Mouse (Mus musculus) hindbrain, postnatal 0 days (tissue): Measurements from ENCODE around the gene Map4. TPM values are rescaled to one million over a fixed set of nuclear protein-coding genes. Genes with fewer than 3 reads are reported as not detected.
A peak's percentile ranks its signal among the peaks of the same experiment; 100 is the strongest.

ENCODE experiments used
- ATAC-seq: fragments of 200-750 bp; cut with Nextera tagmentation; 2 replicates; pipeline ENCODE4 v1.8.0; 2017; ENCODE audit warnings: mild to moderate bottlenecking, moderate TSS enrichment, moderate library complexity
- DNase-seq: peaks from one replicate; pipeline ENCODE4 v3.0.0-alpha.2; 2015; ENCODE audit warnings: low spot score
- H3K27ac ChIP-seq: fragments of 300-500 bp; sonication (generic); 2 replicates; pipeline ENCODE4 v1.5.1; 2014; ENCODE audit warnings: mild to moderate bottlenecking
- H3K27me3 ChIP-seq: fragments of 300-500 bp; sonication (generic); 2 replicates; pipeline ENCODE4 v1.6.1; 2014; ENCODE audit warnings: low read length, mixed read lengths; ENCODE audit not compliant: insufficient read depth
- H3K36me3 ChIP-seq: fragments of 300-500 bp; sonication (generic); 2 replicates; pipeline ENCODE4 v1.6.1; 2014; ENCODE audit warnings: low read length, mixed read lengths; ENCODE audit not compliant: insufficient read depth
- H3K4me1 ChIP-seq: fragments of 300-500 bp; sonication (generic); 2 replicates; pipeline ENCODE4 v1.6.1; 2014; ENCODE audit warnings: antibody characterized with exemption, low read length, mixed read lengths; ENCODE audit not compliant: insufficient read depth
- H3K4me2 ChIP-seq: fragments of 300-500 bp; sonication (generic); 2 replicates; pipeline ENCODE4 v1.6.1; 2014; ENCODE audit warnings: low read depth, mild to moderate bottlenecking, low read length, moderate library complexity, mixed read lengths
- H3K4me3 ChIP-seq: fragments of 300-500 bp; sonication (generic); 2 replicates; pipeline ENCODE4 v1.5.1; 2014; ENCODE audit warnings: low read length
- H3K9ac ChIP-seq: fragments of 300-500 bp; sonication (generic); replicated peaks from 2 replicates; pipeline ENCODE4 v1.6.1; 2014; ENCODE audit warnings: mild to moderate bottlenecking, low read length, moderate library complexity, mixed read lengths
- H3K9me3 ChIP-seq: fragments of 300-500 bp; sonication (generic); 2 replicates; pipeline ENCODE4 v1.6.1; 2016; ENCODE audit warnings: low read length, mixed read lengths
- CTCF ChIP-seq: IDR thresholded peaks from 2 replicates; pipeline ENCODE4 v1.5.1; 2016; ENCODE audit warnings: antibody characterized with exemption, control low read depth, low read depth
- WGBS: fragments of 180-500 bp; shearing (Covaris S2); extraction: QIAGEN DNeasy Blood & Tissue Kit; methylation state at CpG from one replicate; pipeline ENCODE4 v1.1.7; 2014; 5-methylcytosine and 5-hydroxymethylcytosine counted together
- polyA plus RNA-seq: library from polyadenylated mRNA; unstranded; fragments of >200 nt; fragmentation: Nextera tagmentation; extraction: Ambion mirVana; gene quantifications from 2 replicates; pipeline ENCODE4 v1.2.1, GENCODE M21; 2015
- total RNA-seq: library from RNA; depleted of rRNA; stranded (reverse); fragments of >200 nt; gene quantifications from 2 replicates; pipeline ENCODE4 v1.2.3, GENCODE M21; 2014

Gene Map4
- total and polyA plus RNA-seq, 2 experiments from 2014 or later: 207 to 254 TPM

DNA sequence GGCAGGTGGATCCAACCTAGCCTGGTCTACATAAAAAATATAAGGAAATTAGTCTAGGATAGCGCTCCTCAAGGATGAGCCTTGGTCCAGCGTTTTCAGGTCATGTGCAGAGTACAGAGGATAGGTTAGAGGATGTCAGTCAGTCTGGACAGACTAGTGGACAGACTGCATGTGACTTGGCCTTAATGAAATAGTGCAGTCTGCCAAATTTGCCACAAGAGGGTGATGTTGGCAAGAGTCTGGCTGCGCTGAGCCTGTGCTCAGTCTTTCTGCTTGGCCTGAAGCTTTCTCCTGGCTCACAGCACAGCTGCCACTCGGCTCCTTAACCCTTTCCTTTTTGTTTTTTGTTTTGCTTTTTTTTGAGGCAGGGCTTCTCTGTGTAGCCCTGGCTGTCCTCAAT lies 54.2 kb downstream of the Map4 start:
- Histone ChIP-seq H3K9me3 (no peaks in the 10 kb centered on the region), H3K4me1 (no peaks in the 10 kb centered on the region), H3K4me2 (no peak overlapping the region), H3K4me3 (no peak overlapping the region), H3K36me3 (peaks cover 4% of the 10 kb centered on the region; the same call in 1 of the 2 replicates), H3K9ac (no peak overlapping the region), H3K27me3 (no peaks in the 10 kb centered on the region), H3K27ac (no peak overlapping the region)
- WGBS: 22% methylated on average over 4 of the region's 4 CpGs
- peak; percentile 95 for TF ChIP-seq CTCF
- peak; percentile 94 for ATAC-seq
- peak; percentile 89 for DNase-seq

DNA sequence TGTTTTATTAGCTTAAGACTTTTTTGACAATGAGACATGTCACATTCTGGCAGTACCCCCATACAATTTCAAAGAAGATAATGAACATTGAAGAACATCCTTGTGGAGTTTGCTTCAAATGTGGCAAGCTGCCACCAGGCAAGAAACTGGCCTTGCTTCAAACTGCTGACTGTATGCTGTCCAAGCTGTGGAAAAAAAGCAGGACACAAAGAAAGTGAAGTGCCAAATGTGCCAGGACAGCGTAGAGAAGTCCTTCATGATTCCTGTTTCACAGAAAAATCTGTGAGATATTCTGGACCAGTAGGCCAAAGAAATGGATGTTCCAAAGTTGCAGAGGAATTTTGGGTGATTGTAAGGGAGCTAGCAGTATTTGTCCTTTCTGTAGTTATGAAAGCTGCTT lies 57.8 kb downstream of the Map4 start:
- Histone ChIP-seq H3K27ac (no peak overlapping the region; the same call in 1 of the 2 replicates), H3K9me3 (no peaks in the 10 kb centered on the region), H3K4me2 (no peak overlapping the region), H3K4me3 (no peak overlapping the region), H3K36me3 (no peaks in the 10 kb centered on the region), H3K4me1 (no peaks in the 10 kb centered on the region), H3K9ac (no peak overlapping the region), H3K27me3 (no peaks in the 10 kb centered on the region)
- ATAC-seq (0 out of 2 replicates have a peak, but pooled peaks have one; percentile 27), DNase-seq (peak; percentile 70)
- no peak for TF ChIP-seq CTCF
- 48% methylated on average over 1 of the region's 1 CpGs for WGBS

- Histone ChIP-seq H3K27ac (0 out of 2 replicates have a peak overlapping the region, but pooled peaks have one; percentile 16), H3K4me1 (no peaks in the 10 kb centered on the region; the same call in 1 of the 2 replicates), H3K4me3 (no peak overlapping the region), H3K9ac (no peak overlapping the region), H3K9me3 (no peaks in the 10 kb centered on the region), H3K36me3 (no peaks in the 10 kb centered on the region), H3K4me2 (no peak overlapping the region), H3K27me3 (no peaks in the 10 kb centered on the region)
- TF ChIP-seq CTCF: no peak
- no peak for ATAC-seq
- peak; percentile 50 for DNase-seq
- 29% methylated on average over 4 of the region's 4 CpGs for WGBS
Measured at GRCm38 (mm10) chr9:109997441-109997840, 66.2 kb downstream of the Map4 start.

- no peak overlapping the region for H3K9ac ChIP-seq
- H3K27me3 ChIP-seq: no peaks in the 10 kb centered on the region
- DNase-seq: no peak
- H3K36me3 ChIP-seq: no peaks in the 10 kb centered on the region
- ATAC-seq: no peak
- no peak overlapping the region for H3K4me3 ChIP-seq
- WGBS: 18% methylated on average over 1 of the region's 1 CpGs
- H3K4me1 ChIP-seq: no peaks in the 10 kb centered on the region; the same call in 1 of the 2 replicates
- H3K9me3 ChIP-seq: no peaks in the 10 kb centered on the region
- no peak overlapping the region for H3K27ac ChIP-seq
- H3K4me2 ChIP-seq: no peak overlapping the region
- no peak for TF ChIP-seq CTCF
Measured at GRCm38 (mm10) chr9:110001946-110002345, 70.7 kb downstream of the Map4 start.

DNA sequence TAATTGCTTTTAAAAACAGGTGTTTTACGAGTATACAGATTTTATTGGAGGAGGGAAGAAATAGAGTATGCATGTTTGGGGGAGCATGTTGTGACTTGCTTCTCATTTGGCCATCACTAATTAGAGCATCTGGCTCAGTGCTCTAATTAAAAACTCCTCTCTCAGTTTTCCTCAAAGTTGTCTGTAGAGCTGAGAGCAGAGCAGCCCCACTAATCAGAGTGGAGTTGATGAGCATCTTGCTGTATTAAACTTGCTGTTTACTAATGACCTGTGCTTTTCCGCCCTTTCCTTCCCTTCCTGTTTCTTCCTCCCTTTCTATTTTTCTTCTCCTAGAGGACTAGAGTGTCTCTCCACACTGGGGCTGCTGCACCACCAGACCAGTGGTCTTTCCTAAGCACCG lies 71.2 kb downstream of the Map4 start:
- Histone ChIP-seq H3K36me3 (no peaks in the 10 kb centered on the region), H3K4me2 (no peak overlapping the region), H3K4me3 (no peak overlapping the region), H3K27ac (no peak overlapping the region), H3K27me3 (no peaks in the 10 kb centered on the region), H3K9me3 (no peaks in the 10 kb centered on the region), H3K4me1 (no peaks in the 10 kb centered on the region; the same call in 1 of the 2 replicates), H3K9ac (no peak overlapping the region)
- ATAC-seq (no peak), DNase-seq (no peak)
- no peak for TF ChIP-seq CTCF
- WGBS: 74% methylated on average over 3 of the region's 3 CpGs

- Histone ChIP-seq H3K9me3 (no peaks in the 10 kb centered on the region), H3K27me3 (no peaks in the 10 kb centered on the region), H3K4me3 (no peak overlapping the region), H3K4me1 (0 out of 2 replicates have a peak, but pooled peaks cover 3% of the 10 kb centered on the region), H3K36me3 (no peaks in the 10 kb centered on the region), H3K9ac (no peak overlapping the region), H3K27ac (peak overlapping the region; percentile 54; the same call in 1 of the 2 replicates), H3K4me2 (no peak overlapping the region)
- DNase-seq (peak; percentile 72), ATAC-seq (peak; percentile 59; the same call in 1 of the 2 replicates)
- 40% methylated on average over 7 of the region's 7 CpGs for WGBS
- no peak for TF ChIP-seq CTCF
Measured at GRCm38 (mm10) chr9:110019224-110019623, 88.0 kb downstream of the Map4 start.

DNA sequence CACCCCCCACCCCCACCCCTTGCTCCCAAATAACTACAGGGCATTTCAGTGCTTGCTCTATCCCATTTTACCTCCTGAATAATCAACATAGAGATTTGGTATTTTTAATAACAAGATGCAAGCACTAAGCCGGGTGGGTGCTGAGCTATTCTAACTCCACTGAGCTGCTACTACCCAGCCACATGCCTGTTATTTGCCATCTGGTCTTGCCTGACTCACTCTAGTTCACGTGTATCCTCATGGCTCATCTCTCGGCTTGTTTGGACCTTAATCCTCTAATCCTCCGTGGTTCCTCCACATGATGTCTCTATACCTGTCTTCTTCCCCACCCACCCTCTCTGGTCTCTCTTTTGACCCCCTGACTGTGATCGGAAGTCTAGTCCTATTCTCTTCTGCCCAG lies 89.1 kb downstream of the Map4 start:
- no peaks in the 10 kb centered on the region for H3K9me3 ChIP-seq
- H3K36me3 ChIP-seq: no peaks in the 10 kb centered on the region
- no peak overlapping the region for H3K4me2 ChIP-seq
- DNase-seq (no peak), ATAC-seq (no peak)
- 60% methylated on average over 5 of the region's 5 CpGs for WGBS
- no peak overlapping the region for H3K9ac ChIP-seq
- H3K4me3 ChIP-seq: no peak overlapping the region
- H3K4me1 ChIP-seq: 0 out of 2 replicates have a peak, but pooled peaks cover 3% of the 10 kb centered on the region
- H3K27ac ChIP-seq: no peak overlapping the region
- no peaks in the 10 kb centered on the region for H3K27me3 ChIP-seq
- no peak for TF ChIP-seq CTCF
